Mouse (Mus musculus) testis, adult 10 weeks (tissue): ENCODE results near the gene Copz1. TPM values are rescaled to one million over a fixed set of nuclear protein-coding genes. Genes with fewer than 3 reads are reported as not detected.

Experiments used
- polyA plus RNA-seq: library from polyadenylated mRNA; stranded (reverse); fragments of 350-450 nt; fragmentation: Illumina TruSeq; extraction: RNeasy Lipid Tissue Mini Kit (QIAGEN cat#74804); gene quantifications from one replicate; pipeline ENCODE4 v1.2.3, GENCODE M21; 2014; ENCODE audit warnings: low read depth, low replicate concordance

Gene Copz1
- polyA plus RNA-seq, result 37.7 TPM

DNA sequence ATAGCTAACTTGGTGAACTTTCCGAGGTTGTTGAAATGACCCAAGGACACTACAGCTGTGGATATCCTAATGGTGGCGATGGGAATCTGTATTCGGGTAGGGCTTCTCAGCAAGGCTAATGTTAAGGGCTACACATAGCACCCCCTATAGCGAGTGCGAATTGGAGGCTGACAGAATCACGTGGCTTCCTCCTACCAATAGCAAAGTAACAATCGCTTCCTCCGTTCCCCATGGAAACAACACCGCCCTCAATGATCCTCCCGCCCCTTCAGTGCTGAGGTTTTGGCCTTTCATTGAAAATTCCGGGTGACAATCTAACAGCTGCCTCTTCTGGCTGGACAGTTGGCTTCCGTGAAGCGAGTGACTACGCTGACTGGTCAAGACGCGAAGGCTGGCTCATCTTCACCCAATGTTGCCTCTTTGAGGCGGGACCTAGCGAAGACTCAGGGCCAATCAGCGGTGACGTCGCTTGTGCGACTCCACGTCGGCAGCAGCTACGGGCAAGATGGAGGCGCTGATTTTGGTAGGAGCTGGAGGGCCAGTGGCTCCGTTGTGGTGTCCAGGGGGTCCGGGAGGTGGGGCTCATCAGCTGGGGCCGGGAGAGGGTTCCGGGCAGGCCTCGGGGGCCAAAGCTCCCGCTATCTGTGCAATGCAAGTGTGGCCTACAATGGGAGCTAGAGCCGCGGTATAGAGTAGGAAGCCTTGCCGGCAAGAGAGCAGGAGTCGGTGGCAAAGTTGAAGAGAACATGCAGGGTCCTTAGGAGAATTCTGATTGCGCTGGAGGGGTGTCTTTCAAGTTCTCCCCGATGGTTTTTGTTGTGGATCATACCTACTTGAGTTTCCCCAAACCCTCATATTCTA, at the start of gene Copz1:
Gene Copz1, plus strand, starts transcription at position 296 of the 861 bp plus-strand sequence.

DNA sequence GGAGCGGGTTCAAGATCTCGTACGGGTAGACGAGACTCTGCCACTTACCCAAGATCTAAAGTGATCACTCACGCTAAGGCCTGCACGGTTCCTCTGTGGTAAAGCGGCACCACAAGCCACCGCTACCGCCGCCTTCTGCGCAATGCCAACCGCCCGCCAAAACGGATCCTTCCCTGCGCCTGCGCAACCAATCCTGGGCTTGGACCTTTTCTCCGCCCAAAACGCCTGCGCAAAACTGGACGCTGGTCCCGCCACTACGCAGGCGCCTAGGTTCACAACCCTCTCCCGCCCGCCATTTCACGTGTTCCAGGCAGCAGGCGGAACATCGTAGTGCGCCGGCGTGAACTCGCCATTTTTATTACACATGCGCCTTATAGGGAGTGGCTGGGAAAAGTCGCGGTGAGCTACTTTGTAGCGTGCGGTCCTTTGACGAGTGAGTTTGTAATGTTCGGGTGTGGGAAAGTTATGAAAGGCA, 32.8 kb upstream of the Copz1 start, which contains the start of gene Cbx5:
Gene Cbx5, minus strand, starts transcription at position 132 of the 475 bp plus-strand sequence.

DNA sequence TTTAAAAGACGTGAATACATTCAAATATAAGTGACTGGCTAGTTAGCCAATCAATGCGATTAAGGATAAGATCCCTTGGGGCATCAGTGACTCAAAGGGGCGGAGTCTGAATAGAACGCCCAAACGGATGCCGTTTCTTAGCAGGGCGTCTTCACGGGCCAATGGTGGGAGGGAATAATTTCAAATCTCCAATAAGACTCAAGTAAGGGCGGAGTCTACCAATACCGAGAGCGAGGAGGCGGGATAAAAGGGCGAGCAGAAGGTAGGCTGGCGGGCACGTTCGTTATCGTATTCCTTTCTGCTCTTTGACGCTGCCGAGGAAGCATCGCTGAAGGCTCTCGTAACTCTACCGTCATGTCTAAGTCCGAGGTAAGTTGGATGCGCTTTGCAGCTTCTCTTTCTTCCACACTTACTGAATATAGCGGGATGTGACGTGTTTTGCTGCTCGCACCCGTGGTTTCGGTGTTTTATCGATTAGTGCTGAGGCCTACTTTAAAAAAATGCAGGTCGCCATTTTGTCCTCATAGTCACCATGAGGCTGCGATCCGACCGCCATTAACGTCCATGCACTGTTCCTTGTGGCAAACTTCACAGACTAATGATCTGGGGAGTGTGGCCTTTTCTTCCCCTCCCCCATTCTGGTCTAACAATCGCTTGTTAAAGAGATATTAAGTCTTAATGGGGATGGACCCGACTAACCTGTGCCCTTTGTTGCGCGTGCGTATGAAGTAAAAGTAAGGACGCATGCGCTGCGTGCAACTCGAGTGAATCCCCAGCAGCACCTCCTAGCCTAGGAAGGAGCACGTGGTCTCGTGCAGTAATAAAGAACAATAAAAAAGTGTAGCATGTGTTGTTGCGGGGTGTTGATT, 32.1 kb upstream of the Copz1 start, which contains the start of gene Hnrnpa1:
Gene Hnrnpa1, plus strand, starts transcription at position 273 of the 869 bp plus-strand sequence.

DNA sequence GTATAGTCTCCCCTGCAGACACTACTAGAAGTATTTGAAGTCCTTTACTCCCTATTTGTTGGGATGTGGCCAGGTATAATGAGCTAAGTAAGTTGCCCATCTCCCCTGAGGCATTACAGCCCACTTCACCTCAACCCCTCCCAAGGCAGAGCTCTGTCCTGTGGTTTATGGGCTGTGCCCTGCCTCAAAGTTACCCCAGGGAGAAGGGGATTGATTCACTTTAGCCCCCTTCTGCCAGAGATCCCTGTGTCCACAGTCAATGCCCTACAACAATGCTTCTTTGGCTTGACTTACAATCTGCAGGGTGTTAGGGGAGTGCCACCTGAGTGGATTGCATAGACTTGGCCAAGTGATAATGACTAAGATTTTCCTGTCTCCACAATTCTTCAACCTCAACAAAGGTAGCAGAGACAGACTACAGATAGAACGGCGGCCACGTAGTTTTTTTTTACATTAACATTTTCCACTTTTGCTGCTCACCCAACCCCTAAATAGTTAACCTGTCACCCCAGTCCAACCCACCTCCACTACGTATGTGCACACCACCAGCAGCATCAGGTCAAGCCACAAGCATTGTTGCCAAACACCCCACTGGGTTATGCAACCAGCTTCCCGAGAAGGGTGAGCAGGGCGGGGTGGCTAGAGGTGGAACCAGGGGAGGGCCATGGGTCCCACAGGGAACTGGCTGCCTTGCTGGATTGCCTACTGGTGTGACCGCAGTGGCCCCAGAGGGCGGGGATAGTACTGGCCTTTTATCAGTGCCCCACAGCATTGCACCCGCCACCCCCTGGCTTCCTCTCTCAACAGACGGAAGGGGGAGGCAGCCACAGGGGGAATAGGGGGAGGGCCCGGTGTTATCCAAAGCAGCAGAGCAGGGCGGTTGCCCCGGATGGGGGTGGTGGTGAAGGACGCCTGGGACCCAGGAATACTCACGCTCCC, 14.5 kb upstream of the Copz1 start, which contains the start of gene Nfe2:
Gene Nfe2, minus strand, starts transcription at position 614 of the 939 bp plus-strand sequence.

DNA sequence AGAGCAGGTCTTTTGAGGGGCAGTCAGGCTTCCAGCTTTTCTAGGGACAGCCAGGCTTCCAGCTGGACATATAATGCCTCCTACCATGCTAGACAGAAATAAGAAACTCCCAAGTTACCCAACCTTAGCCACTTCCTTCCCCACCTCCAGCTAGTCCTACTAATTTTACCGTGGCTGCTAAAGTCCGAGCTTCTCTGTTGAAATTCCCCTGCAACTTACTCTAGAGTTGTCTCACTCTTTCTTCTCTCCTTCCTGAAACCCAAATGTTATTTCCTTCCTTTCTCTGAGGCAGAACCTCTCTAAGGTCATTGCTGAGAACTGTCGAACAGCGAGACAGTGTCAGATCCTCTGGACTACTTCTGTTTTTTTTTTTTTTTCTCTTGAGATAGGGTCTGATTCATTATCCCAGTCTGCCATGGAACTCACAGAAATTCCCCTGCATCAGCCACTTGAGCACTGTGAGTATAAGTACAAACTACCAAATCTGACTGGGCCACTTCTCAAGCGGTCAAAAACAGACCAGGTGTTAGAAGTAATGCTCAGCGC, 37.9 kb downstream of the Copz1 start, which contains the start of gene Gpr84:
Gene Gpr84, minus strand, starts transcription at position 248 of the 546 bp plus-strand sequence.

DNA sequence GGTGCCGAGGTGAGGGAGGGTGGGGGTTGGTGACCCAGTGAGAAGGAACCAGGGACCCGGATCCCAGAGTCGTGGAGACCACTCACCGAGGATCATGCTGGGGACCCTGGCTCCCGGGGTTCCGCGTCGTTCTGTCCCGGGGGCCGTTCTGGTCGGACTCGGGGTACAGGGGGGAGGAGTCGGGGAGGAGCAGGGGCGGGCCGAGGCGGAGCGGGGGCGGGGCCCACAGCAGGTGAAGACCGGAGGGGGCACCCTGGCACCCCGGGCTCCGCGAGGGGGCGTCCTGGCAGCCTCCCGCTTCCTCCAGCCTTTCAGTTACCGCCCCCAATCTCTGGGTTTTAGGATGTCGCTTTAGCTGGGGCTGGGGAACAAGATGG, 67.4 kb downstream of the Copz1 start, which contains the start of gene Zfp385a:
Gene Zfp385a, minus strand, starts transcription at position 133 of the 377 bp plus-strand sequence.

Other genes starting within 250 kb of the Copz1 start
- gene Smug1, start 105.6 kb upstream of the Copz1 start, polyA plus RNA-seq, result 2.7 TPM
- 103 TPM for gene Cbx5, start 32.9 kb upstream of the Copz1 start, polyA plus RNA-seq
- 109 TPM for gene Hnrnpa1, start 32.3 kb upstream of the Copz1 start, polyA plus RNA-seq
- 0.77 TPM for gene Nfe2, start 14.3 kb upstream of the Copz1 start, polyA plus RNA-seq
- not detected for gene Gpr84, start 37.9 kb downstream of the Copz1 start, polyA plus RNA-seq
- gene Zfp385a, start 67.4 kb downstream of the Copz1 start, polyA plus RNA-seq, result 0.67 TPM
- not detected for gene Itga5, start 94.0 kb downstream of the Copz1 start, polyA plus RNA-seq
- 668 TPM for gene Gtsf1, start 157.8 kb downstream of the Copz1 start, polyA plus RNA-seq
- 396 TPM for gene Gtsf2, start 175.8 kb downstream of the Copz1 start, polyA plus RNA-seq
- 87.4 TPM for gene Nckap1l, start 181.1 kb downstream of the Copz1 start, polyA plus RNA-seq
- gene Pde1b, start 230.3 kb downstream of the Copz1 start, polyA plus RNA-seq, result 1.4 TPM